Mouse (Mus musculus) CD4-positive, CD25-positive, alpha-beta regulatory T cell, adult 2 months (primary cell): ENCODE data around the gene Olfr472.
"Not testable (repeated sequence)": the region's sequence is repeated elsewhere in the genome, so short reads cannot be mapped to it uniquely, and the experiment has no call there.

Experiments
- DNase-seq: peaks from one replicate; pipeline ENCODE4 v3.0.0-alpha.2; 2012; ENCODE audit warnings: low read depth, low spot score

The Olfr472 gene

DNA sequence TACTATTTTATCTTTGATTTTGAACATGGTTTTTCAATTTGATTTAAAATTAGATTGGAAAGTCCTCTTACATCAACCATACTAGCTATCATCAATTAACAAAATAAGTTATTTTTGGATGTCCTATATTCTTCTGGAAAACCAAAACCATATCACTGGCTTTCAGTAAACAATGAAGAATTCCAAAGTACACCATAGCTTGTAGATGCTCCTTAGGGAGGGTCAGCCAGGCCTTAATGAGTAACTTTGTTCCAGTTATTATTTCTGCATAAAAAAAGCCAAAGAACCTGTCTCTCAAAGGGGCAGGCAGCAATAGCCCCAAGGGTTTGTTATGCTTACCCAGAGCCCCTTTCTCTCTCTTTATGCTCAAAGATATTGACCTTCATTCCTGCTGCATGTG is at the start of gene Olfr472:
Gene Olfr472 (plus strand): TSS at position 301 of the 400 bp plus-strand sequence.
- no peak for DNase-seq

DNA sequence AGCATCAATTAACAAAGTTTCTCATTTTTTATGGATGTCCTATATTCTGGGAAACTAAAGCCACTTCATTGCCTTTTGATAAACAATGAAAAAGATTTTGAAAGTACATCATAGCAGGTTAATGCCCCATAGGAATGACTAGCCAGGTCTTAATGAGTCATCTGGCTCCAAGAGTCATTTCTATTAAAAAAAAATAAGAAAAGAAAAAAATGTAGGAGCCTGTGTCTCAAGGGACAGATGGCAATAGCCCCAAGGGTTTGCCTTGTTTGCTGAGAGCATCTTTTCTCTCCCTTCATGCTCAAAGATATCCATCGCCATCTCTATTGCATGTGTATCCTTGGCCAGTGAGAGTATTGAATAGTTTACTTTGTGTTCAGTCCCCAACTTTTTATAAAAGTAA is 32.4 kb downstream of the Olfr472 start, which contains the start of gene Olfr473:
Gene Olfr473 (plus strand): TSS at position 301 of the 400 bp plus-strand sequence.
- DNase-seq: no peak

DNA sequence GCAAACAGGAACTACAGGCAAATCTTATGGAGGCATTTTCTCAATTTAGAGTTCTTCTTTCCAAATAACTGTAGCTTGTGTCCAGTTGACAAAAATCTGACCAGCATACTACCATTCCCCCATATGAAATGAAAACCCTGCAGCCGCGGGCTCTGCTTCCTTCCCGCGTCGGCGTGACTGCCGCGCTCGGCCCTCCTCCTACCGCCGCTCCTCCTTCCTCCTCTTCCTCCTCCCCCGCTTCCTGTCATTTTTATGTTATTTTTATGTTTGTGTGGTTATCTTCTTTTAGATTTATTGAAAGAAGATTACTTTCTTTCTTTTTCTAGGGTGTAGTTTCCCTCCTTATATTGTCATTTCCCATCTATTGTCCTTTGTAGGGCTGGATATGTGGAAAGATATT is 54.8 kb downstream of the Olfr472 start:
- not testable (repeated sequence) for DNase-seq

DNA sequence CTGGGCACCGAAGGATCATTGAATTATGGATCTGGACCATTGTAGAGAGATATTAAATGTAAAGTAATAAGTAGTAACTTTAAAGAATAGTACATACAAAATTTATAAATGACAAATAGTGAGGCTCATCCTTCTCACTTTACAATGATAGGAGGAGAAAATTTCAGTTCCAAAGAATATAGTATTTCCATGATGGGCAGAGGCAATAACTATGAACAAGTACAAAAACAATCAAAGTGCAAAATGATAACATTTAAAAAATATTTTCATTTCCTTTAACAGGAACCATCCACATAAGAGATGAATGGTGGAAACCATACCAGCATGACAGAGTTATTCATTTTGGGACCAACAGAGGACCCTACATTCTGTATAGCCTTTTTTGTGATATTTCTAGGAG is 56.6 kb downstream of the Olfr472 start, which contains the start of gene Olfr474:
Gene Olfr474 (plus strand): TSS at position 301 of the 400 bp plus-strand sequence.
- no peak for DNase-seq
